ENCODE assay signal across 8 mouse cellular contexts in the genomic region with DNA sequence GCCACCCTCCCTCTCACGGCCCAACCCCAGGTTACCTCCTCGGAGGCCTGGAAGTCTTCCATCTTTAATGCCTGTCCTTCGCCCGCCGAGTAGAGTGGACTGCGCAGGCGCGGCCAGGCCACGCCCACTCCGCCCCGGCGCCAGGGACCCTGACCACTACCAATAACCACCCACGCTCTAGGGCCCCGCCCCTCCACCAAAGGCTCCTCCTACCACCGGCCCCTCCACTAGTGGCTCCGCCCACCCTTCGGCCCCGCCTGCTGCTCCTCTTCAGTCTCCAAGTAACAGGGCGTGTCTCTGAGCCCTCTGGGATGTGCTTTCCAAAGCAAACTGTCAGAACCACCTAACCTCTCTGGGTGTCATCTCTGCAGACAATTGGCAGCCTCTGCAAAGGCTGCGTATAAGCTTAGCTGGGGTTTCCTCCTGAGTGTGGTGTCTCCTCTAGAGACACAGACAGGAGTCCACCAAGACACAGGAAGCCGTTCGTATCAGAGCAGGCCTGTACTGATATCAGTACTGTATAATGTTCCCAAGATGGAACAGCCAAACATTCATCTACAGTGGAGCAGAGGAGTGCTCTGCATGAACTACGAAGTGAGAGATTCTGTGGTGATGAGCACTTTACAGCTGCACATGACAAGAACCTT. TPM values are rescaled to one million over a fixed set of nuclear protein-coding genes. Genes with fewer than 3 reads are reported as not detected.
DNase-seq lines count a peak whose midpoint lies in the region; ATAC-seq and TF ChIP-seq lines count a peak whose summit lies in the region.
"Not testable (repeated sequence)": the region's sequence is repeated elsewhere in the genome, so short reads cannot be mapped to it uniquely, and the experiment has no call there.

A gene (minus strand): TSS at position 162 of the 647 bp plus-strand sequence.

- 9% methylated on average over 23 of the region's 23 CpGs for WGBS in forebrain, embryonic 15.5 days
- WGBS in neural tube, embryonic 14.5 days = 9% methylated on average over 23 of the region's 23 CpGs

- not testable (repeated sequence) for H3K27me3 ChIP-seq in G1E (ENCODE audit: insufficient read depth, low read length); forebrain, embryonic 15.5 days; neural tube, embryonic 14.5 days (ENCODE audit: control insufficient read depth, insufficient read depth, low read length)

- not testable (repeated sequence) for H3K36me3 ChIP-seq in G1E (replicated peaks); forebrain, embryonic 15.5 days; neural tube, embryonic 14.5 days (ENCODE audit: control insufficient read depth, insufficient read depth, low read length)

- not testable (repeated sequence) for TF ChIP-seq CTCF in G1E (IDR thresholded peaks at IDR 0.05; ENCODE audit: low read depth, low read length)

- peak; percentile 99 for ATAC-seq in G1E (ENCODE audit: extremely low read depth, insufficient number of reproducible peaks, low FRiP score, poor library complexity, severe bottlenecking)
- ATAC-seq in forebrain, embryonic 15.5 days (replicated peaks) = peak; percentile 88
- peak; percentile 88 for ATAC-seq in neural tube, embryonic 14.5 days (ENCODE audit: low read depth)

- not testable (repeated sequence) for H3K4me1 ChIP-seq in G1E (ENCODE audit: insufficient read depth, low read depth, low read length); forebrain, embryonic 15.5 days; neural tube, embryonic 14.5 days (ENCODE audit: control insufficient read depth, insufficient read depth, low read length)

- intact Hi-C loops in heart, postnatal 25 days (cut with DNase I) = not testable (repeated sequence)

- peak within 1 kb of the TSS; percentile 53 for H3K9ac ChIP-seq in forebrain, embryonic 15.5 days (replicated peaks)
- H3K9ac ChIP-seq in neural tube, embryonic 14.5 days (replicated peaks; ENCODE audit: low read depth, low read length) = peak within 1 kb of the TSS; percentile 21; the same call in 1 of the 2 replicates

- DNase-seq in G1E (ENCODE audit: low spot score) = peak; percentile 84
- peak; percentile 99 for DNase-seq in cerebellum, adult 11-12 months
- DNase-seq in heart, postnatal 25 days (ENCODE audit: low spot score) = peak; percentile 94
- peak; percentile 82 to 88 for DNase-seq in layer of hippocampus, adult 18-20 months (ENCODE audit: low spot score in 2 of 2)
- peak; percentile 96 to 98 for DNase-seq in lung, adult 18-20 months
- DNase-seq in testis, postnatal 10 days (ENCODE audit: low spot score) = peak; percentile 100

- peak within 1 kb of the TSS; percentile 66 for H3K27ac ChIP-seq in forebrain, embryonic 15.5 days (replicated peaks)
- H3K27ac ChIP-seq in neural tube, embryonic 14.5 days (ENCODE audit: low read depth, low read length) = not testable (repeated sequence)

- H3K9me3 ChIP-seq in G1E (replicated peaks); forebrain, embryonic 15.5 days; neural tube, embryonic 14.5 days (ENCODE audit: control insufficient read depth, low read length): not testable (repeated sequence)

- peak within 1 kb of the TSS; percentile 56 for H3K4me2 ChIP-seq in forebrain, embryonic 15.5 days (replicated peaks)
- peak within 1 kb of the TSS; percentile 37 for H3K4me2 ChIP-seq in neural tube, embryonic 14.5 days (ENCODE audit: low read depth, low read length)

- peak within 1 kb of the TSS; percentile 68 for H3K4me3 ChIP-seq in G1E (ENCODE audit: low read depth, low read length)
- peak within 1 kb of the TSS; percentile 48 for H3K4me3 ChIP-seq in forebrain, embryonic 15.5 days
- peak within 1 kb of the TSS; percentile 29 for H3K4me3 ChIP-seq in neural tube, embryonic 14.5 days (ENCODE audit: low read depth, low read length)

RNA-seq across cellular contexts. Expression of the gene that starts here (rescaled TPM):
- total RNA-seq in G1E (2014; fragmentation: Nextera tagmentation) (12.1 and 20.5 TPM in 2 replicates), G1E (2017) (11.4 and 15.6 TPM in 2 replicates)
- polyA plus RNA-seq in G1E (2012) = 0.91 TPM in 2 replicates
- polyA plus RNA-seq in forebrain, embryonic 15.5 days (2015; fragmentation: Nextera tagmentation; extraction: Ambion mirVana) = 39.4 and 40.1 TPM in 2 replicates
- 1 to 10 TPM; 1.1 to 1.3 TPM for total RNA-seq in heart, postnatal 25 days (2021)
- 1 to 10 TPM; 9.2 to 9.4 TPM for total RNA-seq in layer of hippocampus, adult 18-20 months (2021)
- 54.9 and 63.3 TPM in 2 replicates for polyA plus RNA-seq in neural tube, embryonic 14.5 days (2014; fragmentation: Nextera tagmentation; extraction: Ambion mirVana)

Comparison
In these comparisons a context has a peak if more than half of its experiments do, and no peak if none do; other contexts are left out.
1. RNA of the gene that starts here (total RNA-seq): 11.4 to 20.5 TPM in G1E and 9.2 to 9.4 TPM in layer of hippocampus, adult 18-20 months; 1.1 to 1.3 TPM in heart, postnatal 25 days; every median in the first group is over 4 times any median in the second.
2. RNA of the gene that starts here (polyA plus RNA-seq): 54.9 to 63.3 TPM in neural tube, embryonic 14.5 days and 39.4 to 40.1 TPM in forebrain, embryonic 15.5 days; 0.91 TPM in G1E; every median in the first group is over 10 times any median in the second.
3. Peak in every context shown above with its lines, with median percentiles within 50 percentile points of each other: ATAC-seq, DNase-seq and H3K4me3 ChIP-seq.